Mouse (Mus musculus): ENCODE measurements at regions not wholly inside any gene's neighbourhood (a gene's known extent, or its start where the extent isn't known, plus 50 kb on each side); places are given as distances from the start of the nearest gene placed in this dataset.

DNA sequence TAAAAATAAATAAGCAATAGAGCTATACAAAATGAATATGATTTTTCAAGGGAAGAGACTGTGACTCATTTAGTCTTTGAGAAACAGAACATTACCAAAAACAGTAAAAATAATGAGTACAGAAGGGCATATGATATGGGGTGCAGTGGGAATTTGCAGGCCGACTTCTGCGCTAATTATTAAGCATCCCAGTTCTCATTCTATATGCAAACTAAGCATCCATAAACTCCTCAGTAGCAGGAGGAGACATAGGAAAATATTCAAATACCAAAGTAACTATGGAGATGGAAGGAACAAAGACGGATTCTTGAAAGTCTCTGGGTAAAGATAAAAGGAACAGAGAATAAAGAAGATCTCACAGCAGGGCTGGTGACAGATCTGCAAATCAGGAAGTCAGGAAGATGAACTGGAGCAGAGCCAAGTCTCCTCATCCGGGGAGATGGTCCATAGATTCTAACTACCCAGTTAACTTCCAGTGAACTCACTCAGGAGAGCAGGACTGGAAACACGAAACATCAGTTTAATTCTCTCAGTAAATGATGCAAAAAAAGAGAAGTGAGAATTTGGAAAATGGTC lies 52.0 kb upstream of the Pkn2 start:
- TF ChIP-seq POLR2A (IDR thresholded peaks at IDR 0.05; ENCODE audit: extremely low read depth, insufficient read depth, low read length) (no peak), CTCF (IDR thresholded peaks at IDR 0.05; ENCODE audit: low read depth, low read length) (no peak)

All from liver, adult 2 months (tissue).